Mouse (Mus musculus): Measurements from ENCODE around the gene Blcap.

DNA sequence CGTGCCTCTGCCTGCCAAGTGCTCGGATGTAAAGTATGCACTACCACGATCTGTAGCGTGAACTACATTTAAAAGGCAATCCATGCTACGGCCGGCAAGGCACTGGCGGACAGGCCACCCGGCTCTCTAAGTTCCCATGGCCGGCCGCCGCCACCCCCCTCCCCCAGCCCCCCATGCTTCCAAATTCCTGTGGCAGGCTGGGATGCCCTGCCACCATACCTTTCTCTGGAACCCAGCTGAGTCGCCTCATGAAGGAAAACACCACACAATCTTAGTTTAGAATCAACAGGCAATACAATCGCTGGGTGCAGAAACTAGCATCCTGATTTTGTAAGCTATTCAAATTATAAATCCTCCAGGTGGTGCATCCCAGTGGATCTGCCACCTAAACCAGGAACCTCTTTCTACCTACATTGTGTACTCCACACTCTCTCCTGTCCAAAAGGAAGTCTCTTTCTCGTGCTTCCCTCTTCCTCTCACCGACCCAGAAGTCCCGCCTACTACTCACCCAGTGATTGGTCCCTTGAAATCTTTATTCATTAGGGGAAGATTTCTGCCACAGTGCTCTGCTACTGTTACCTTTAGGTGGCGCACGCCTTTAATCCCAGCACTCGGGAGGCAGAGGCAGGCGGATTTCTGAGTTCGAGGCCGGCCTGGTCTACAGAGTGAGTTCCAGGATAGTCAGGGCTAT, 25.9 kb upstream of the Blcap start:
- TF ChIP-seq CTCF (IDR thresholded peaks at IDR 0.05; ENCODE audit: control insufficient read depth, insufficient read depth, insufficient replicate concordance, low read depth, low read length) (no peak), POLR2A (IDR thresholded peaks at IDR 0.05; ENCODE audit: control insufficient read depth, low read depth, low read length) (no peak)

Data from testis, adult 2 months (tissue).